Mouse (Mus musculus): ENCODE results near the gene Ccdc125. TPM values are rescaled to one million over a fixed set of nuclear protein-coding genes. Genes with fewer than 3 reads are reported as not detected.

Ccdc125 gene
- 3.9 and 4.6 TPM in 2 replicates for polyA plus RNA-seq (2016; fragmentation: Nextera tagmentation; extraction: Ambion mirVana)

DNA sequence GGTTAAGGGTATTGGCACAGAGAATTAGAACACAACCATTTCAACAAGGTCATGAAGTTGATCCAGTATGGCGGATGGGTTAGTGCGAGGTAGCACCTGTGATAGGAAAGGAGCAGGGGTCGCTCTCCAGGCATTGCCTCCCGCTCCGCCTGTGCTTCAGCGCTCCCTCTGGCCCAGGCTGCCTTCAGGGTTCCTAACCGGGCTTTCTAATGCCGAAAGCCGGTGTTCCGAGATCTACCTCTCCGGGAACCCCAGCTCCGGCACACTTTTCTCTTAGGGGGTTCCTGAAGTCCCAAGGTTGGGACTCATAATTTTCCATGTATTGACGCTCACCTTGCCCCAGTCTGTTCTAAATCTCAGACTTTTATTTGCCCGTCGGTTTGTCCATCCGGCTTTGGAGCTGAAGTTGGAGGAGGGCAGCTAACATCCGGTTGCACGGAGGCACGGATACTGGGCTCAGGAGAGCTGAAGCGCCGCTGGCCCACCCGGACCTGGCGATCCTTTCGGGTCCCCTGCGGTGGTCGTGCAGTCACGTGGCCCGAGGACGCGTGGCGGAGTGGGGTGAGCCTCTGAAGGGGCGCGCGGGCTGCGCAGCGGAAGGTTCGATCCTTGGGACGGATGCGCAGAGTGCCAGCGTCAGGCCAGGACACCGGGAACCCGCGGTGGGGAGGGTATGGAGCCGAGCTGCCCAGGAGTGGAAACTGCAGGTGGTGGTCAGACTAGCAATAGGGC lies at the start of gene Ccdc125:
TSS of gene Ccdc125 (plus strand) at position 427 of the 732 bp plus-strand sequence.
- peaks cover 25% of the 10 kb centered on the region for H3K36me3 ChIP-seq (replicated peaks)
- no peaks in the 10 kb centered on the region for H3K27me3 ChIP-seq (replicated peaks; ENCODE audit: low read depth, poor library complexity, severe bottlenecking)
- WGBS, result under 1% methylated on average over 44 of the region's 44 CpGs
- no peaks in the 10 kb centered on the region; the same call in 1 of the 2 replicates for H3K4me1 ChIP-seq
- H3K27ac ChIP-seq (replicated peaks), result peak within 1 kb of the TSS; percentile 89
- H3K4me3 ChIP-seq, result peak within 1 kb of the TSS; percentile 77
- peak; percentile 77 for DNase-seq (ENCODE audit: low spot score)
- H3K9me3 ChIP-seq, result no peaks in the 10 kb centered on the region

DNA sequence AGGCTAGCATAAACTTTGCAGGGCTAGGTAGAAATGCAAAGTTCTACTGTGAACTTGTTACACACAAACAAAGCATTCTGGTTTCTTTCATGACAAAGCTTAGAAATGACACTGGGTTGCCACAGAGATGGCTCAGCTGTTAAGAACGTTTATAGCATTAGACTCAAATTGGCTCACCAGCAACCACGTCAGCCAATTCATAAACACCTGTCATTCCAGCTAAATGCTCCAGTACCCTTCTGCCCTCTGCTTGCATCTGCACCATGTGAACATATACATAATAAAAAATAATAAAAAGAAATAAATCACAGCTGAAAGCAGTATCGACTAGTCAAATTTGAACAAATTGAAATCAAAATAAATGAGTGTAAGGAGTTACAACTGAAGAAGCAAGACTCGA lies 47.3 kb upstream of the Ccdc125 start:
- Histone ChIP-seq H3K36me3 (replicated peaks) (peaks cover 93% of the 10 kb centered on the region), H3K4me3 (no peak overlapping the region)
- WGBS, result 90% methylated on average over 4 of the region's 4 CpGs

DNA sequence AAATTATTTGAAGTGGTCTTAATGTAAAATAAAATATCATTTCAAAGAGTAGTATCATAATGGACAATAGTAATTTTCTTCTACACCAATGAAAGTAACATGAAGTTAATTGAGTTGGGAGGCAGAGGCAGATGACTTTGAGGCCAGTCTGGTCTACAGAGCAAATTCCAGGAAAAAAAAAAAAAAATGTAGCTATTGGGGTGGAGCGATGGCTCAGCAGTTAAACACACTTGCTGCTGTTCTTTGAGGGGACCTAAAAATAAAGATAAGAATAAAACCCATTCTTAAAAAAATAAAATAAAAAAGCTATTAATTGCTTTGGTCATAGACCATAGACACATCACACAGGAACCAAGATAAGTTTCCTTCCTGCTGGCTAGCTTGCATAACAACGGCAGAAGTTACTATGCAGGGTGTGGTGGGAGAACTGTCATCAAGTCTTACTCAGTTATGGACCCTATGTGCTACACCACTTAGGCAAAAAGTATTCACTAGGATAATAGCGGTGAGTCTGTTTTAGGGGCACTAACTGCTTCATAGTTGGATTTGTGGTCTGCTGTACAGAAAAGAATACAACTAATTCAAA lies 35.3 kb upstream of the Ccdc125 start:
- no peaks in the 10 kb centered on the region for H3K4me1 ChIP-seq
- no peaks in the 10 kb centered on the region for H3K9me3 ChIP-seq
- no peak overlapping the region for H3K4me3 ChIP-seq
- no peak for DNase-seq (ENCODE audit: low spot score)
- no peaks in the 10 kb centered on the region for H3K27me3 ChIP-seq (replicated peaks; ENCODE audit: low read depth, poor library complexity, severe bottlenecking)
- peaks cover 98% of the 10 kb centered on the region for H3K36me3 ChIP-seq (replicated peaks)
- 97% methylated on average over 3 of the region's 3 CpGs for WGBS
- H3K27ac ChIP-seq (replicated peaks), result no peak overlapping the region

More for the DNA sequence above, 47.3 kb upstream of the Ccdc125 start:
- Histone ChIP-seq H3K4me1 (no peaks in the 10 kb centered on the region), H3K9me3 (no peaks in the 10 kb centered on the region), H3K27me3 (replicated peaks; ENCODE audit: low read depth, poor library complexity, severe bottlenecking) (peaks cover 7% of the 10 kb centered on the region), H3K27ac (replicated peaks) (no peak overlapping the region)
- no peak for DNase-seq (ENCODE audit: low spot score)

GRCm38 (mm10) chr13:100642471-100643209 lies 26.9 kb upstream of the Ccdc125 start:
- Histone ChIP-seq H3K27me3 (replicated peaks; ENCODE audit: low read depth, poor library complexity, severe bottlenecking) (no peaks in the 10 kb centered on the region), H3K4me3 (no peak overlapping the region), H3K9me3 (no peaks in the 10 kb centered on the region), H3K4me1 (no peaks in the 10 kb centered on the region), H3K27ac (replicated peaks) (no peak overlapping the region), H3K36me3 (replicated peaks) (peaks cover 94% of the 10 kb centered on the region)
- no peak for DNase-seq (ENCODE audit: low spot score)
- 90% methylated on average over 4 of the region's 4 CpGs for WGBS

- Histone ChIP-seq H3K9me3 (no peaks in the 10 kb centered on the region), H3K4me1 (peaks cover 13% of the 10 kb centered on the region), H3K27ac (replicated peaks) (no peak overlapping the region), H3K36me3 (replicated peaks) (peaks cover 46% of the 10 kb centered on the region), H3K27me3 (replicated peaks; ENCODE audit: low read depth, poor library complexity, severe bottlenecking) (no peaks in the 10 kb centered on the region), H3K4me3 (no peak overlapping the region)
- no peak for DNase-seq (ENCODE audit: low spot score)
- WGBS, result 95% methylated on average over 8 of the region's 8 CpGs
Observed at GRCm38 (mm10) chr13:100648223-100648622, 21.3 kb upstream of the Ccdc125 start.

DNA sequence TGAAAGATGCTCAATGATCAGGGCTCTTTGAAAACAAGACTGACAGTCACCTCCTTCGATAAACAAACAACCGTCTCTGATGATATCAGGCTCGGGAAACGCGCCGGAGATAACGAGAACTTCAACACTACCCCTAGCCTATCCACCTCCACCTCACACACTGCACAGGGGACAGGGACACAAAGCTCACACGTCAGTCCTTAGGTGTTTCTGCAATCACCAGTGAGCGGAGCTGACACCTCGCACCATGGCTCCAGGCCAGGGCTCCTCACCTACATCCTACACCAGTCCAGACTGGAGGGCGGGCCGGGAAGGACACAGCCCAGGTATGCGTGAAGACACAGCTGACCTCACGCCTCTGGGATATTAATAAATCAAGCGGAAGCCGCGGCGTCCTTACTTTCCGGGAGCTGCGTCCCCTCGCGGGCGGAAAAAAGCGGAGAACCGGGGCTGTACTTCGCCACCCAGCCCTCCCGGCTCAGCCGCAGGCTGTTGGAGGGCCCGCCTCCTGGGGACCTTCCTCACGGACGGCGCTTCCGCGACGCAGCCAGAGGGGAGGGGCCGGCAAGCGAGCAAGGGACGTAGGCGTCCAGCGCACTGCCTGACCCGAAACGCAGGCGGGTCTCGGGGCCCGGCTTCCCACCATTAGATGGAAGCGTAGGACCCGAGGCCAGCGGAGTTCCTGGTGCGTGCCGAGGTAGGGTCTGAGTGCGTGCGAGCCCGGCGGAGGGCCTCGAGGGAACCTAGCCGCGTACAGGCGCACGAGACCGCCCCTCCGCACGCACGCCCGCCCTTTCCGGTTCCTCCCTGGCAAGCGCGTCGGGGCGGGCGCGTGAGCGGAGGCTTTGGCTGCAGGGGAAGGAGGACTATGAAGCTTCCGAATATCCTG lies 18.7 kb upstream of the Ccdc125 start, which contains the start of the genes Ak6 and Rad17:
TSS of gene Ak6 (plus strand) at position 430 of the 889 bp plus-strand sequence.
TSS of gene Rad17 (minus strand) at position 502 of the 889 bp plus-strand sequence.
- H3K36me3 ChIP-seq (replicated peaks), result peaks cover 41% of the 10 kb centered on the region
- under 1% methylated on average over 73 of the region's 73 CpGs for WGBS
- H3K27me3 ChIP-seq (replicated peaks; ENCODE audit: low read depth, poor library complexity, severe bottlenecking), result no peaks in the 10 kb centered on the region
- no peaks in the 10 kb centered on the region for H3K9me3 ChIP-seq
- DNase-seq (ENCODE audit: low spot score), result peak; percentile 93
- H3K4me1 ChIP-seq, result peaks cover 13% of the 10 kb centered on the region
- peak within 1 kb of the TSS; percentile 97 for H3K4me3 ChIP-seq
- peak within 1 kb of the TSS; percentile 100 for H3K27ac ChIP-seq (replicated peaks)

- under 1% methylated on average over 62 of the region's 63 CpGs for WGBS
- Histone ChIP-seq H3K4me1 (peaks cover 13% of the 10 kb centered on the region), H3K27ac (replicated peaks) (peak within 1 kb of the TSS; percentile 100), H3K36me3 (replicated peaks) (peaks cover 40% of the 10 kb centered on the region), H3K9me3 (no peaks in the 10 kb centered on the region), H3K4me3 (peak within 1 kb of the TSS; percentile 97), H3K27me3 (replicated peaks; ENCODE audit: low read depth, poor library complexity, severe bottlenecking) (no peaks in the 10 kb centered on the region)
- DNase-seq (ENCODE audit: low spot score), result no peak
Observed at GRCm38 (mm10) chr13:100651439-100652186, 17.9 kb upstream of the Ccdc125 start, which contains the start of gene Taf9. Gene Taf9 (plus strand): TSS chr13:100651579.

GRCm38 (mm10) chr13:100658091-100658490 lies 11.4 kb upstream of the Ccdc125 start:
- no peak overlapping the region for H3K27ac ChIP-seq (replicated peaks)
- H3K9me3 ChIP-seq, result no peaks in the 10 kb centered on the region
- no peak overlapping the region for H3K4me3 ChIP-seq
- H3K36me3 ChIP-seq (replicated peaks), result peaks cover 57% of the 10 kb centered on the region
- DNase-seq (ENCODE audit: low spot score), result no peak
- WGBS, result 90% methylated on average over 5 of the region's 5 CpGs
- H3K27me3 ChIP-seq (replicated peaks; ENCODE audit: low read depth, poor library complexity, severe bottlenecking), result no peaks in the 10 kb centered on the region
- H3K4me1 ChIP-seq, result no peaks in the 10 kb centered on the region

- no peak overlapping the region for H3K4me3 ChIP-seq
- no peak overlapping the region for H3K27ac ChIP-seq (replicated peaks)
- no peaks in the 10 kb centered on the region for H3K9me3 ChIP-seq
- WGBS, result 49% methylated on average over 4 of the region's 4 CpGs
- peak; percentile 67 for DNase-seq (ENCODE audit: low spot score)
- H3K27me3 ChIP-seq (replicated peaks; ENCODE audit: low read depth, poor library complexity, severe bottlenecking), result no peaks in the 10 kb centered on the region
- H3K36me3 ChIP-seq (replicated peaks), result peaks cover 60% of the 10 kb centered on the region
- no peaks in the 10 kb centered on the region for H3K4me1 ChIP-seq
Observed at GRCm38 (mm10) chr13:100659864-100660456, 9.6 kb upstream of the Ccdc125 start.

- no peaks in the 10 kb centered on the region for H3K27me3 ChIP-seq (replicated peaks; ENCODE audit: low read depth, poor library complexity, severe bottlenecking)
- H3K36me3 ChIP-seq (replicated peaks), result peaks cover 20% of the 10 kb centered on the region
- H3K4me1 ChIP-seq, result no peaks in the 10 kb centered on the region; the same call in 1 of the 2 replicates
- DNase-seq (ENCODE audit: low spot score), result no peak
- peak overlapping the region; percentile 89; the same call in 1 of the 2 replicates for H3K27ac ChIP-seq (replicated peaks)
- WGBS, result 57% methylated on average over 9 of the region's 9 CpGs
- no peaks in the 10 kb centered on the region for H3K9me3 ChIP-seq
- H3K4me3 ChIP-seq, result peak overlapping the region; percentile 77
Observed at GRCm38 (mm10) chr13:100670181-100670741, 744 bp downstream of the Ccdc125 start.

Measured in embryonic facial prominence, embryonic 10.5 days (tissue).